Mouse (Mus musculus) lung, embryonic 16.5 days (tissue): Measurements from ENCODE around the gene Cep85l. TPM values are rescaled to one million over a fixed set of nuclear protein-coding genes. Genes with fewer than 3 reads are reported as not detected.
A peak's percentile ranks its signal among the peaks of the same experiment; 100 is the strongest.

Experiments
- ATAC-seq: fragments of 200-750 bp; cut with Nextera tagmentation; 2 replicates; pipeline ENCODE4 v1.8.0; 2017; ENCODE audit warnings: low read depth, mild to moderate bottlenecking, moderate library complexity
- H3K27ac ChIP-seq: fragments of 300-500 bp; sonication (generic); 2 replicates; pipeline ENCODE4 v1.5.1; 2014; ENCODE audit warnings: mild to moderate bottlenecking, control low read depth, low read length
- H3K27me3 ChIP-seq: fragments of 300-500 bp; sonication (generic); 2 replicates; pipeline ENCODE4 v1.6.1; 2014; ENCODE audit warnings: low read depth, low read length, mixed read lengths; ENCODE audit not compliant: control insufficient read depth, insufficient read depth
- H3K36me3 ChIP-seq: fragments of 300-500 bp; sonication (generic); 2 replicates; pipeline ENCODE4 v1.6.1; 2014; ENCODE audit warnings: low read length; ENCODE audit not compliant: control insufficient read depth, insufficient read depth
- H3K4me1 ChIP-seq: fragments of 300-500 bp; sonication (generic); replicated peaks from 2 replicates; pipeline ENCODE4 v1.6.1; 2014; ENCODE audit warnings: low read length, mixed read lengths; ENCODE audit not compliant: control insufficient read depth, insufficient read depth
- H3K4me2 ChIP-seq: fragments of 300-500 bp; sonication (generic); 2 replicates; pipeline ENCODE4 v1.6.1; 2014; ENCODE audit warnings: low read depth, low read length, control low read depth
- H3K4me3 ChIP-seq: fragments of 300-500 bp; sonication (generic); 2 replicates; pipeline ENCODE4 v1.5.1; 2014; ENCODE audit warnings: mild to moderate bottlenecking, low read length, control low read depth
- H3K9ac ChIP-seq: fragments of 300-500 bp; sonication (generic); 2 replicates; pipeline ENCODE4 v1.6.1; 2014; ENCODE audit warnings: low read length, control low read depth
- H3K9me3 ChIP-seq: fragments of 300-500 bp; sonication (generic); 2 replicates; pipeline ENCODE4 v1.6.1; 2016; ENCODE audit warnings: low read length; ENCODE audit not compliant: control insufficient read depth
- WGBS: fragments of 180-500 bp; shearing (Covaris S2); extraction: QIAGEN DNeasy Blood & Tissue Kit; methylation state at CpG from one replicate; pipeline ENCODE4 v1.1.7; 2014; 5-methylcytosine and 5-hydroxymethylcytosine counted together
- polyA plus RNA-seq: library from polyadenylated mRNA; unstranded; fragments of >200 nt; fragmentation: Nextera tagmentation; extraction: Ambion mirVana; gene quantifications from 2 replicates; pipeline ENCODE4 v1.2.1, GENCODE M21; 2015

Cep85l gene
- polyA plus RNA-seq, 1 experiment from 2014 or later, result 5.4 TPM

- no peak overlapping the region for H3K4me3 ChIP-seq
- no peak overlapping the region for H3K27ac ChIP-seq
- ATAC-seq, result 0 out of 2 replicates have a peak, but pooled peaks have one; percentile 3
- no peaks in the 10 kb centered on the region for H3K9me3 ChIP-seq
- H3K4me1 ChIP-seq, result peaks cover 23% of the 10 kb centered on the region
- H3K9ac ChIP-seq, result no peak overlapping the region
- H3K36me3 ChIP-seq, result no peaks in the 10 kb centered on the region
- H3K4me2 ChIP-seq, result no peak overlapping the region
- no peaks in the 10 kb centered on the region for H3K27me3 ChIP-seq
- 61% methylated on average over 9 of the region's 9 CpGs for WGBS
Measured at GRCm38 (mm10) chr10:53416152-53416712, 36.5 kb upstream of the Cep85l start.

- Histone ChIP-seq H3K4me3 (no peak overlapping the region), H3K36me3 (no peaks in the 10 kb centered on the region), H3K4me1 (peaks cover 23% of the 10 kb centered on the region), H3K27me3 (no peaks in the 10 kb centered on the region), H3K4me2 (no peak overlapping the region), H3K27ac (peak overlapping the region; percentile 55), H3K9me3 (no peaks in the 10 kb centered on the region), H3K9ac (no peak overlapping the region)
- ATAC-seq, result peak; percentile 65; the same call in 1 of the 2 replicates
- 58% methylated on average over 9 of the region's 9 CpGs for WGBS
Measured at GRCm38 (mm10) chr10:53415252-53415651, 35.5 kb upstream of the Cep85l start.

GRCm38 (mm10) chr10:53414092-53415085 lies 34.6 kb upstream of the Cep85l start:
- H3K9me3 ChIP-seq, result no peaks in the 10 kb centered on the region
- ATAC-seq, result no peak
- whole genome bisulfite sequencing, result 24% methylated on average over 6 of the region's 6 CpGs
- no peak overlapping the region for H3K9ac ChIP-seq
- H3K4me1 ChIP-seq, result peaks cover 23% of the 10 kb centered on the region
- H3K36me3 ChIP-seq, result no peaks in the 10 kb centered on the region
- peak overlapping the region; percentile 64 for H3K27ac ChIP-seq
- no peak overlapping the region for H3K4me2 ChIP-seq
- no peak overlapping the region for H3K4me3 ChIP-seq
- H3K27me3 ChIP-seq, result no peaks in the 10 kb centered on the region

GRCm38 (mm10) chr10:53412936-53413335 lies 33.2 kb upstream of the Cep85l start:
- Histone ChIP-seq H3K4me3 (no peak overlapping the region), H3K9me3 (no peaks in the 10 kb centered on the region), H3K27ac (no peak overlapping the region), H3K27me3 (no peaks in the 10 kb centered on the region), H3K4me2 (no peak overlapping the region), H3K4me1 (peaks cover 23% of the 10 kb centered on the region), H3K9ac (no peak overlapping the region), H3K36me3 (no peaks in the 10 kb centered on the region)
- ATAC-seq, result no peak
- 90% methylated on average over 3 of the region's 3 CpGs for WGBS

DNA sequence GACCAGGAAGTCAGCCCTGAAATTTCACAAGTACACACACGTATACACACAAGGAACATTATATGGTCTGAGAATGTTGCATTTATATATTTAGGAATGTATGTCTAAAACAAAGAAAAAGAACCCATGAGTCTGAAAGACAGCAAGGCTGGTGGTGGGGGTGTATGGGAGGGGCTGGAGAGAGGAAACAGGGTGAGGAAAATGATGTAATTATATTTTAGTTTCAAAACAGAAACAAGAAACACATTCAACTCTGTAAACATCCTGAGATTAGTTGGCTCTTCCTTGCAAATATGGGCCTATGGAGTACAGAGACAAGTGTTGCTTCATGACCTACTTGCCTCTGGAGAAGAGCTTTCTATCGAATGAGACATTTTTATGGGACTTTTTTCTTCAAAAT lies 32.4 kb upstream of the Cep85l start:
- H3K27ac ChIP-seq, result 0 out of 2 replicates have a peak overlapping the region, but pooled peaks have one; percentile 55
- ATAC-seq, result peak; percentile 47
- no peak overlapping the region for H3K9ac ChIP-seq
- no peak overlapping the region for H3K4me3 ChIP-seq
- WGBS, result 56% methylated on average over 2 of the region's 2 CpGs
- H3K36me3 ChIP-seq, result no peaks in the 10 kb centered on the region
- H3K4me1 ChIP-seq, result peaks cover 23% of the 10 kb centered on the region
- no peaks in the 10 kb centered on the region for H3K27me3 ChIP-seq
- no peak overlapping the region for H3K4me2 ChIP-seq
- H3K9me3 ChIP-seq, result no peaks in the 10 kb centered on the region

DNA sequence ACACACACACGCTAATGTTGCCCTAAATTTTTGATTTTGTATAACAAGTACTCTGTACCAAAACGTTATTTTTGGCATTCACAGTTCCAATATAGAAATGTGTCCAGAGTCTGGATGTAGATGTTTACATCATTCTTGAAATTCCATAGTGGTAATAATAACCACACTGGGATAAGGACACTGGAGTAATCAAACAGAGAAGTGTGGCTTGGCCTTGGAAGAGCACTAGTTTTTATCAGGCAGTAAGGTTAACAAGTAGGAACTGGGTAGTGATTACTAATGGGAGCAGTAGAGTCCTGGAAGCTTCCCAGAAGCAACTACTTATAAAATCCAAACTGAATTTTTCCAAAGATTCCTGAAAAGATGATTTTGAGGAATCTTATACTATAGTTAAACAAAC lies 31.1 kb upstream of the Cep85l start:
- H3K4me3 ChIP-seq, result no peak overlapping the region
- no peak overlapping the region for H3K4me2 ChIP-seq
- no peaks in the 10 kb centered on the region for H3K9me3 ChIP-seq
- ATAC-seq, result peak; percentile 32; the same call in 1 of the 2 replicates
- 28% methylated on average over 2 of the region's 2 CpGs for WGBS
- no peak overlapping the region for H3K27ac ChIP-seq
- H3K9ac ChIP-seq, result no peak overlapping the region
- peaks cover 17% of the 10 kb centered on the region for H3K4me1 ChIP-seq
- H3K27me3 ChIP-seq, result no peaks in the 10 kb centered on the region
- no peaks in the 10 kb centered on the region for H3K36me3 ChIP-seq

DNA sequence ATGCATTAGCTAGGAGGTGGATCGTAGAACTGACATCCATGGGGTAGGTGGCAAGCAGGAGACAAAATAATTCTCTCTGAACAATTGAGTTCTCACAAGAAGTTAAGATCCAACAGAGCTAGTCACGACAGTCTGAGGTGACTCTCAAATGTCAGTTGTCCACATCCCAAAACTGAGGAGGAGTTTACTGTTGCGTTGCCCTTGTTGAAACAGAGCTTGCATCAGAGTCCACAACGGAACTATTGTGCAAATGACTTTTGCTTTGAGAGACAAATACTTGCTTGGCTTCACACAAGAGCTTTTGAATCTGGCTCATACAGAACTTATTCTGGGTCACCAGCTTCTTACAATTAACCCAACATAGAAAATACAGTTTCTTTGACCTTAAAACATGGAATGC lies 27.7 kb upstream of the Cep85l start:
- no peaks in the 10 kb centered on the region for H3K9me3 ChIP-seq
- no peak for ATAC-seq
- no peak overlapping the region for H3K4me2 ChIP-seq
- no peak overlapping the region for H3K9ac ChIP-seq
- H3K4me1 ChIP-seq, result 0 out of 2 replicates have a peak, but pooled peaks cover 2% of the 10 kb centered on the region
- H3K36me3 ChIP-seq, result no peaks in the 10 kb centered on the region
- H3K27ac ChIP-seq, result no peak overlapping the region
- 83% methylated on average over 4 of the region's 4 CpGs for WGBS
- no peaks in the 10 kb centered on the region for H3K27me3 ChIP-seq
- H3K4me3 ChIP-seq, result no peak overlapping the region

DNA sequence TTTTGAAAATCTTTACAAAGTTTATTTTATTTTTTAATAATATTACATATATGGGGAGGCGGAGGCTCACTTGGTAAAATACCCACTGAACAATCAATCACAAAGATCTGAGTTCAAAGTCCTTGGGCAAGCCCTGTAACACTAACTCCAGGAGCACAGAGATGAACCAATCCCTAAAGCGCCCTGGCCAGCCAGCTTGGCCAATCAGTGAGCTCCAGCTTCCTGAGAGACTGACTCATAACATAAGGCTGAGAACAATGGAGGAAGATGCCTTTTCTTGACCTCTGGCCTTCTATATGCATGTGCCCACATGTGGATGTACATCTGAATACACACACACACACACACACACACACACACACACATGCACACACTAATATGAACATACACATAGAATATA lies 27.1 kb upstream of the Cep85l start:
- ATAC-seq, result no peak
- Histone ChIP-seq H3K36me3 (no peaks in the 10 kb centered on the region), H3K4me3 (no peak overlapping the region), H3K4me1 (no peaks in the 10 kb centered on the region), H3K9ac (no peak overlapping the region), H3K9me3 (no peaks in the 10 kb centered on the region), H3K4me2 (no peak overlapping the region), H3K27me3 (no peaks in the 10 kb centered on the region), H3K27ac (no peak overlapping the region)
- 84% methylated on average over 2 of the region's 2 CpGs for WGBS

DNA sequence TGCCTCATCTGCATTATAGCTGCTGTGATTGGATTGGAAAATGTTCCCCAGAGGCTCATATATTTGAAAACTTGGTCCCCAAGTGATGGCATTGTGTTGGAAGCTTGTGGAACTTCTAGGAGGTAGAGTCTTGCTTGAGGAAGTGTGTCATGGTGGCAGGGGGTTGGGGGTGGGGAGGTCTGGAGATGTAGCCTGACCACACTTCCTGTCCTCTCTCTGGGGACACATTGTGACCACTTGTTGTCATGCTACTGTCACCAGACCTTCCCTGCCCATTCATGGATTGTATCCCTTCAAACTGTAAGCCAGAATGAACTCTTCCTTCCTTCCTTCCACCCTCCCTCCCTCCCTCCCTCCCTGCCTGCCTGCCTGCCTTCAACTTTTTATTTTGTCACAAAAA lies 22.5 kb upstream of the Cep85l start:
- H3K27me3 ChIP-seq, result no peaks in the 10 kb centered on the region
- H3K36me3 ChIP-seq, result no peaks in the 10 kb centered on the region
- no peaks in the 10 kb centered on the region for H3K9me3 ChIP-seq
- no peak overlapping the region for H3K27ac ChIP-seq
- ATAC-seq, result no peak
- H3K4me2 ChIP-seq, result no peak overlapping the region
- no peaks in the 10 kb centered on the region; the same call in none of the 2 replicates for H3K4me1 ChIP-seq
- no peak overlapping the region for H3K9ac ChIP-seq
- no peak overlapping the region for H3K4me3 ChIP-seq
